8 mouse cellular contexts compared by ENCODE assay signal in the genomic region with DNA sequence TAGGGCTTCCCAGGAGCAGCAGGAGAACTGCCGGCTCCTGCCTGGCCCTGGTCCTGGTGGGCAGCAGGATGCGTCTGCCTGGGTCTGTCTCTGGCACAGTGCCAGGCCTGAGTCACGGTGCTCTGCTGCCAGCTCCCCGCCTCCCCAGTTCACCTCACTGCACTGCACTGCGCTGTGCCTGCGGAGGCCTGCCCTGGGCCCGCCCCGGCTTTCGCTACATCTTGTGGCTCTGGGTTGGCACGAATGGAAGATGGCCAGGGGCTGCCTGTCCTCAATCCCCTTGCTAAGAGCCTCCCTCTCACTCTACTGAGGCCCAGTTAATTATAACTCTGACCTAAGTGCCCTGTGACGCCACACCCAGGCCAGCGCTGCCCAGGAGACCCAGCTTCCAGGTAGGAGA. TPM values are rescaled to one million over a fixed set of nuclear protein-coding genes. Genes with fewer than 3 reads are reported as not detected.
A peak's percentile ranks its signal among the peaks of the same experiment; 100 is the strongest.
DNase-seq lines count a peak whose midpoint lies in the region; ATAC-seq and TF ChIP-seq lines count a peak whose summit lies in the region.

A gene (plus strand): TSS at position 204 of the 400 bp plus-strand sequence.

- H3K79me2 ChIP-seq in myocyte (ENCODE audit: control insufficient read depth, insufficient read depth), result no peaks in the 10 kb centered on the region

- no peak for TF ChIP-seq CTCF in layer of hippocampus, adult 2 months (conservative IDR thresholded peaks at IDR 0.05)

- H3K9ac ChIP-seq in neural tube, embryonic 12.5 days, result 0 out of 2 replicates have a peak within 1 kb of the TSS, but pooled peaks have one; percentile 35

- intact Hi-C loops in gastrocnemius, postnatal 36 days (cut with DNase I), result no loop called here

- H3K4me2 ChIP-seq in neural tube, embryonic 12.5 days (replicated peaks), result no peak within 1 kb of the TSS
- H3K4me2 ChIP-seq in myocyte (ENCODE audit: low read depth), result no peak within 1 kb of the TSS

- no peak within 1 kb of the TSS for H3K4me3 ChIP-seq in neural tube, embryonic 12.5 days
- no peak within 1 kb of the TSS for H3K4me3 ChIP-seq in myocyte
- H3K4me3 ChIP-seq in layer of hippocampus, adult 2 months, result no peak within 1 kb of the TSS

- H3ac ChIP-seq in myocyte (ENCODE audit: control insufficient read depth, insufficient read length), result no peak within 1 kb of the TSS

- 75% methylated on average over 12 of the region's 12 CpGs for WGBS in neural tube, embryonic 12.5 days

- peak; percentile 27 for TF ChIP-seq POLR2A in myocyte (IDR thresholded peaks at IDR 0.05; ENCODE audit: insufficient read length, low read depth)

- no peak for DNase-seq in neural tube, embryonic 10.5 days (ENCODE audit: extremely low spot score, low spot score)
- peak; percentile 82 for DNase-seq in cerebellum, adult 9-10 months
- peak in 1 of 2 experiments; percentile 49 for DNase-seq in gastrocnemius, postnatal 36 days
- DNase-seq in kidney, adult 11 months, result peak; percentile 44
- no peak for DNase-seq in left cerebral cortex, adult 8-10 months (ENCODE audit: low spot score in 2 of 2)
- no peak for DNase-seq in layer of hippocampus, adult 2 months (ENCODE audit: low spot score in 2 of 2)

- no peaks in the 10 kb centered on the region for H3K9me3 ChIP-seq in neural tube, embryonic 12.5 days

- ATAC-seq in neural tube, embryonic 12.5 days (ENCODE audit: low FRiP score, low read depth), result peak; percentile 62

- H3K36me3 ChIP-seq in neural tube, embryonic 12.5 days, result peaks cover 62% of the 10 kb centered on the region
- H3K36me3 ChIP-seq in myocyte (ENCODE audit: control insufficient read depth, insufficient read depth), result peaks cover 9% of the 10 kb centered on the region

- H3K27ac ChIP-seq in neural tube, embryonic 12.5 days, result no peak within 1 kb of the TSS
- H3K27ac ChIP-seq in layer of hippocampus, adult 2 months, result no peak within 1 kb of the TSS

- peaks cover 6% of the 10 kb centered on the region for H3K4me1 ChIP-seq in neural tube, embryonic 12.5 days

- H3K27me3 ChIP-seq in neural tube, embryonic 12.5 days (replicated peaks), result no peaks in the 10 kb centered on the region
- H3K27me3 ChIP-seq in myocyte (ENCODE audit: control insufficient read depth, insufficient read depth, insufficient read length), result no peaks in the 10 kb centered on the region

TF ChIP-seq in myocyte, 11 proteins besides CTCF, POLR2A, EP300 and RAD21:
- no peak for TF ChIP-seq E2F4 (IDR thresholded peaks at IDR 0.05; ENCODE audit: insufficient read depth)
- peak; percentile 30 for TF ChIP-seq POLR2AphosphoS2 (IDR thresholded peaks at IDR 0.05; ENCODE audit: insufficient read length, low read depth)
- TF ChIP-seq CEBPB (IDR thresholded peaks at IDR 0.05; ENCODE audit: insufficient read depth, poor library complexity, severe bottlenecking), result no peak

RNA-seq across cellular contexts. Expression of the gene that starts here (rescaled TPM):
- polyA plus RNA-seq in neural tube, embryonic 12.5 days (2016; fragmentation: Nextera tagmentation; extraction: Ambion mirVana), result 0.06 and 0.15 TPM in 2 replicates
- total RNA-seq in gastrocnemius, postnatal 36 days (2021), result 10 to 100 TPM; 11.3 to 12.8 TPM
- polyA plus RNA-seq in myocyte (2012; fragmentation: generic; extraction: Trizol), result 0.05 TPM
- total RNA-seq in left cerebral cortex, adult 8-10 months (2022), result 1 to 10 TPM in 3 of 4 experiments, under 1 TPM in 1; 0.95 to 1.5 (median 1.3) TPM
- under 1 TPM; 0.20 to 0.26 TPM for total RNA-seq in layer of hippocampus, adult 2 months (2021)

Comparison
In these comparisons a context has a peak if more than half of its experiments do, and no peak if none do; other contexts are left out.
1. RNA of the gene that starts here (total RNA-seq): 11.3 to 12.8 TPM in gastrocnemius, postnatal 36 days; 0.95 to 1.5 TPM in left cerebral cortex, adult 8-10 months and 0.20 to 0.26 TPM in layer of hippocampus, adult 2 months; every median in the first group is over 4 times any median in the second.
2. Peak in ATAC-seq and H3K9ac ChIP-seq in neural tube, embryonic 12.5 days; RNA of the gene not detected or under 1 TPM.
3. DNase-seq: peak in cerebellum, adult 9-10 months (single experiment) and kidney, adult 11 months (single experiment); none in neural tube, embryonic 10.5 days (single experiment), left cerebral cortex, adult 8-10 months (0 of 2) and layer of hippocampus, adult 2 months (0 of 2).